16 mouse cellular contexts compared by ENCODE assay signal in the genomic region with DNA sequence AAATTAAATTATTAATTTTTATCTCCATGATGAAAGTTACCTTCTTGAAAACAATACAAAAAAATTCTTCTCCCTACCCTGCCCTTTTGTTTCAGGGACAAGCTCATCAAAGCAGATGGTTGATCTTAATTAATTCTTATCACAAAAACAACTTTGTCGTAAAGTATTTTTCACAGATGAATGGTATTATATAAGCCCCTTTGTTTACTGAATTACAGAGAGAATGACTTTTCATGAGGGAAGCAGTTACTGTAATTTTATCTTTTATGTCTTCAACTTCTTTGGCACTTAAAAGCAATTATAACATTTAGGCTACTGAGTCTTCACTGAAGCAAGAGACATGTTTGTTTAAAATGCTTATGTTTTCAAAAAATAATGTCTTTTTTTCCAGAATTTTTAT.
"Had no signal": no experiment of that assay in that cellular context is flagged by ENCODE, and none has a peak within 500 bp of the region (broad histone marks: within the 10 kb centered on the region; RNA-seq: fewer than 3 reads in every experiment).

No protein-coding gene starts in this region.

- H3K4me1 ChIP-seq: neural tube, embryonic 12.5 days; neural tube, embryonic 13.5 days; neural tube, embryonic 15.5 days; stomach, embryonic 15.5 days had no signal

- H3K9ac ChIP-seq: neural tube, embryonic 12.5 days; neural tube, embryonic 13.5 days; neural tube, embryonic 15.5 days; stomach, embryonic 15.5 days had no signal

- DNase-seq: right cerebral cortex, adult 18-20 months; right cerebral cortex, postnatal 14 days; right cerebral cortex, postnatal 25 days; right cerebral cortex, postnatal 4 days; spleen, adult 18-20 months; thymus, adult 18-20 months; thymus, adult 2 months; thymus, postnatal 14 days; thymus, postnatal 25 days; thymus, postnatal 36 days; thymus, postnatal 4 days had no signal

- H3K27me3 ChIP-seq: neural tube, embryonic 12.5 days; neural tube, embryonic 13.5 days; neural tube, embryonic 15.5 days; stomach, embryonic 15.5 days had no signal

- H3K4me2 ChIP-seq: neural tube, embryonic 12.5 days; neural tube, embryonic 13.5 days; neural tube, embryonic 15.5 days; stomach, embryonic 15.5 days had no signal

- H3K4me3 ChIP-seq: neural tube, embryonic 12.5 days; neural tube, embryonic 13.5 days; neural tube, embryonic 15.5 days; stomach, embryonic 15.5 days had no signal

- H3K9me3 ChIP-seq: neural tube, embryonic 12.5 days; neural tube, embryonic 13.5 days; neural tube, embryonic 15.5 days; stomach, embryonic 15.5 days had no signal

- H3K27ac ChIP-seq: neural tube, embryonic 12.5 days; neural tube, embryonic 13.5 days; neural tube, embryonic 15.5 days; stomach, embryonic 15.5 days; stomach, postnatal 0 days had no signal

- H3K36me3 ChIP-seq: neural tube, embryonic 12.5 days; neural tube, embryonic 13.5 days; neural tube, embryonic 15.5 days; stomach, embryonic 15.5 days had no signal
